Mouse (Mus musculus) MEL (cell line): ENCODE results near the gene Gm37240. TPM values are rescaled to one million over a fixed set of nuclear protein-coding genes. Genes with fewer than 3 reads are reported as not detected.

Source experiments
- DNase-seq: peaks from one replicate; pipeline ENCODE4 v3.0.0; 2011; ENCODE audit warnings: low read depth, low spot score
- H3K27ac ChIP-seq: 2 replicates; pipeline ENCODE4 v1.5.1; 2012; ENCODE audit warnings: low read depth, mild to moderate bottlenecking, control low read depth, low read length, moderate library complexity; ENCODE audit not compliant: control insufficient read depth
- H3K27me3 ChIP-seq, 2 experiments: fragments of 150-350 bp in 1 of 2; sonication (generic) in 1 of 2; 2 replicates each; pipeline ENCODE4 v1.6.1; 2012; ENCODE audit warnings: low read length in 2 of 2, mild to moderate bottlenecking in 2 of 2, improper control_type of control experiment in 1 of 2, moderate library complexity in 1 of 2; ENCODE audit not compliant: insufficient read depth in 2 of 2, control insufficient read depth in 1 of 2
- H3K36me3 ChIP-seq, 2 experiments: 2 replicates each; pipeline ENCODE4 v1.6.1; 2012 to 2014; ENCODE audit warnings: low read length in 2 of 2, improper control_type of control experiment in 1 of 2, inconsistent platforms in 1 of 2, mild to moderate bottlenecking in 1 of 2; ENCODE audit not compliant: insufficient read depth in 2 of 2, control insufficient read depth in 1 of 2
- H3K4me1 ChIP-seq, 2 experiments: fragments of 150-350 bp in 1 of 2; sonication (generic) in 1 of 2; 2 replicates each; pipeline ENCODE4 v1.6.1; 2012; ENCODE audit warnings: low read length in 2 of 2, improper control_type of control experiment in 1 of 2, mild to moderate bottlenecking in 1 of 2; ENCODE audit not compliant: insufficient read depth in 2 of 2, control insufficient read depth in 1 of 2
- H3K4me3 ChIP-seq, 2 experiments: fragments of 150-350 bp in 1 of 2; sonication (generic) in 1 of 2; 2 replicates each; pipeline ENCODE4 v1.5.1; 2012; ENCODE audit warnings: low read depth in 2 of 2, low read length in 2 of 2, mild to moderate bottlenecking in 2 of 2, moderate library complexity in 2 of 2, control low read depth in 1 of 2, improper control_type of control experiment in 1 of 2; ENCODE audit not compliant: control insufficient read depth in 1 of 2, insufficient read depth in 1 of 2
- H3K79me2 ChIP-seq: 2 replicates; pipeline ENCODE4 v1.6.1; 2012; ENCODE audit warnings: mild to moderate bottlenecking, low read length, moderate library complexity; ENCODE audit not compliant: control insufficient read depth, poor library complexity, insufficient read depth
- H3K9ac ChIP-seq: 2 replicates; pipeline ENCODE4 v1.6.1; 2012; ENCODE audit warnings: low read depth, mild to moderate bottlenecking, control low read depth, low read length, moderate library complexity; ENCODE audit not compliant: control insufficient read depth, poor library complexity, severe bottlenecking
- H3K9me3 ChIP-seq: fragments of 150-350 bp; sonication (generic); replicated peaks from 2 replicates; pipeline ENCODE4 v1.6.1; 2012; ENCODE audit warnings: mild to moderate bottlenecking, low read length, improper control_type of control experiment, moderate library complexity; ENCODE audit not compliant: insufficient read depth
- BHLHE40 ChIP-seq: IDR thresholded peaks from 2 replicates; pipeline ENCODE4 v1.6.1; 2012; ENCODE audit warnings: low read depth, mild to moderate bottlenecking, inconsistent platforms, low read length, improper control_type of control experiment, borderline replicate concordance
- CHD2 ChIP-seq: IDR thresholded peaks from 2 replicates; pipeline ENCODE4 v1.6.1; 2011; ENCODE audit warnings: low read length, improper control_type of control experiment
- CTCF ChIP-seq, 3 experiments: IDR thresholded peaks in 2 of 3; conservative IDR thresholded peaks in 1 of 3; 2 replicates each; pipeline ENCODE4 v1.5.1; 2011 to 2012; ENCODE audit warnings: low read length in 3 of 3, low read depth in 2 of 3, mild to moderate bottlenecking in 2 of 3, improper control_type of control experiment in 1 of 3, inconsistent platforms in 1 of 3, mixed read lengths in 1 of 3, moderate library complexity in 1 of 3; ENCODE audit not compliant: control insufficient read depth in 1 of 3, insufficient read depth in 1 of 3, poor library complexity in 1 of 3, severe bottlenecking in 1 of 3
- EP300 ChIP-seq, 2 experiments: IDR thresholded peaks; 2 replicates each; pipeline ENCODE4 v1.6.1; 2011; ENCODE audit warnings: improper control_type of control experiment in 2 of 2, low read length in 2 of 2, low read depth in 1 of 2, mild to moderate bottlenecking in 1 of 2
- GABPA ChIP-seq: IDR thresholded peaks from 2 replicates; pipeline ENCODE4 v1.6.1; 2012; ENCODE audit warnings: low read depth, mild to moderate bottlenecking, inconsistent platforms, low read length, improper control_type of control experiment, moderate library complexity
- GATA1 ChIP-seq: IDR thresholded peaks from 2 replicates; pipeline ENCODE4 v1.6.1; 2011; ENCODE audit warnings: low read depth, low read length, improper control_type of control experiment
- HCFC1 ChIP-seq: IDR thresholded peaks from 2 replicates; pipeline ENCODE4 v1.6.1; 2012; ENCODE audit warnings: low read depth, mild to moderate bottlenecking, inconsistent platforms, low read length, improper control_type of control experiment, moderate library complexity
- JUND ChIP-seq: IDR thresholded peaks from 2 replicates; pipeline ENCODE4 v1.6.1; 2011; ENCODE audit warnings: low read depth, mild to moderate bottlenecking, improper control_type of control experiment, low read length
- MAFK ChIP-seq: IDR thresholded peaks from 2 replicates; pipeline ENCODE4 v1.6.1; 2011; ENCODE audit warnings: low read depth, mild to moderate bottlenecking, low read length, improper control_type of control experiment, borderline replicate concordance
- MAZ ChIP-seq: IDR thresholded peaks from 2 replicates; pipeline ENCODE4 v1.6.1; 2012; ENCODE audit warnings: low read depth, mild to moderate bottlenecking, inconsistent platforms, low read length, improper control_type of control experiment
- MEF2A ChIP-seq: IDR thresholded peaks from 2 replicates; pipeline ENCODE4 v1.6.1; 2014; ENCODE audit warnings: low read depth, mild to moderate bottlenecking, inconsistent platforms, low read length, improper control_type of control experiment; ENCODE audit not compliant: poor library complexity, insufficient replicate concordance, severe bottlenecking; ENCODE audit errors: extremely low read depth
- MYB ChIP-seq: IDR thresholded peaks from 2 replicates; pipeline ENCODE4 v1.6.1; 2011; ENCODE audit warnings: mild to moderate bottlenecking, low read depth, low read length, improper control_type of control experiment
- NRF1 ChIP-seq: IDR thresholded peaks from 2 replicates; pipeline ENCODE4 v1.6.1; 2014; ENCODE audit warnings: low read depth, mild to moderate bottlenecking, inconsistent platforms, low read length, improper control_type of control experiment, moderate library complexity; ENCODE audit not compliant: poor library complexity, insufficient read depth, severe bottlenecking
- POLR2AphosphoS2 ChIP-seq: IDR thresholded peaks from 2 replicates; pipeline ENCODE4 v1.6.1; 2011; ENCODE audit warnings: low read length, improper control_type of control experiment
- POLR2AphosphoS5 ChIP-seq: IDR thresholded peaks from 2 replicates; pipeline ENCODE4 v1.6.1; 2012; ENCODE audit warnings: low read depth, borderline replicate concordance, mild to moderate bottlenecking, inconsistent platforms, low read length, moderate library complexity, mixed read lengths
- TCF12 ChIP-seq: IDR thresholded peaks from 2 replicates; pipeline ENCODE4 v1.6.1; 2014; ENCODE audit warnings: low read depth, mild to moderate bottlenecking, inconsistent platforms, low read length, improper control_type of control experiment, moderate library complexity
- UBTF ChIP-seq: IDR thresholded peaks from 2 replicates; pipeline ENCODE4 v1.6.1; 2012; ENCODE audit warnings: low read depth, mild to moderate bottlenecking, inconsistent platforms, low read length, improper control_type of control experiment, moderate library complexity, borderline replicate concordance; ENCODE audit not compliant: insufficient read depth
- USF1 ChIP-seq: IDR thresholded peaks from 2 replicates; pipeline ENCODE4 v1.6.1; 2014; ENCODE audit warnings: low read depth, mild to moderate bottlenecking, inconsistent platforms, low read length, improper control_type of control experiment, moderate library complexity
- USF2 ChIP-seq, 2 experiments: IDR thresholded peaks; 2 replicates each; pipeline ENCODE4 v1.6.1; 2011 to 2012; ENCODE audit warnings: improper control_type of control experiment in 2 of 2, low read length in 2 of 2, borderline replicate concordance in 1 of 2, inconsistent platforms in 1 of 2, low read depth in 1 of 2, mild to moderate bottlenecking in 1 of 2; ENCODE audit not compliant: insufficient read depth in 1 of 2
- polyA plus RNA-seq, 2 experiments: library from polyadenylated mRNA; stranded (reverse) in 1 of 2; unstranded in 1 of 2; fragments of >175 nt in 1 of 2; fragments of >200 nt in 1 of 2; gene quantifications; 2 replicates each; pipeline versions ENCODE4 v1.2.1 to v1.2.4; 2012; ENCODE audit warnings: low replicate concordance in 2 of 2, low read depth in 1 of 2; ENCODE audit not compliant: insufficient read length in 2 of 2, insufficient read depth in 1 of 2, missing spikeins in 1 of 2
- total RNA-seq: library from RNA; depleted of rRNA; stranded (reverse); fragments of 300-350 nt; gene quantifications from 2 replicates; pipeline ENCODE4 v1.2.3, GENCODE M21; 2012

Gene Gm37240
- total and polyA plus RNA-seq, 3 experiments: 0.04 TPM; not detected in 2

GRCm38 (mm10) chr3:85110762-85111161 lies 776.6 kb downstream of the Gm37240 start:
- Histone ChIP-seq H3K79me2 (no peaks in the 10 kb centered on the region), H3K27ac (no peak overlapping the region), H3K4me1 (no peaks in the 10 kb centered on the region), H3K9ac (no peak overlapping the region), H3K36me3 (no peaks in the 10 kb centered on the region), H3K9me3 (no peaks in the 10 kb centered on the region), H3K4me3 (no peak overlapping the region), H3K27me3 (no peaks in the 10 kb centered on the region)
- TF ChIP-seq CHD2 (no peak), JUND (no peak), GATA1 (no peak), EP300 (IDR thresholded peaks at IDR 0.05; ENCODE audit: low read depth in 1 of 2, low read length in 2 of 2) (no peak), TCF12 (no peak), BHLHE40 (no peak), USF1 (no peak), MEF2A (no peak), MYB (no peak), CTCF (IDR thresholded peaks at IDR 0.05 in 2 of 3, conservative IDR thresholded peaks at IDR 0.05 in 1 of 3; ENCODE audit: control insufficient read depth in 1 of 3, insufficient read depth in 1 of 3, low read depth in 2 of 3, low read length in 3 of 3, poor library complexity in 1 of 3, severe bottlenecking in 1 of 3) (no peak), UBTF (no peak), MAFK (no peak), HCFC1 (no peak), POLR2AphosphoS5 (no peak)
- no peak for DNase-seq

- TF ChIP-seq NRF1 (no peak), POLR2AphosphoS2 (no peak), USF2 (IDR thresholded peaks at IDR 0.05; ENCODE audit: borderline replicate concordance in 1 of 2, insufficient read depth in 1 of 2, low read depth in 1 of 2, low read length in 2 of 2) (no peak), GABPA (no peak), MEF2A (no peak), MAZ (no peak)
- H3K79me2 ChIP-seq: no peaks in the 10 kb centered on the region
- H3K36me3 ChIP-seq: no peaks in the 10 kb centered on the region
- no peak overlapping the region for H3K4me3 ChIP-seq
- no peak overlapping the region for H3K27ac ChIP-seq
- no peak overlapping the region for H3K9ac ChIP-seq
- H3K4me1 ChIP-seq: no peaks in the 10 kb centered on the region
- no peaks in the 10 kb centered on the region for H3K27me3 ChIP-seq
- H3K9me3 ChIP-seq: no peaks in the 10 kb centered on the region
- no peak for DNase-seq
Measured at GRCm38 (mm10) chr3:85109221-85109620, 778.1 kb downstream of the Gm37240 start.
